Mouse (Mus musculus): Measurements from ENCODE around the gene Cldn34c1. TPM values are rescaled to one million over a fixed set of nuclear protein-coding genes. Genes with fewer than 3 reads are reported as not detected.
"Not testable (repeated sequence)": the region's sequence is repeated elsewhere in the genome, so short reads cannot be mapped to it uniquely, and the experiment has no call there.

The Cldn34c1 gene
- total RNA-seq (2021), result 1 to 10 TPM; 3.9 to 4.0 TPM

- intact Hi-C loops (cut with DNase I), result no loop called here
- DNase-seq, result peak; percentile 83 to 85
Observed at GRCm38 (mm10) chrX:123103291-123104260, at the start of gene Cldn34c1. TSS of gene Cldn34c1 (plus strand) at chrX:123103495.

GRCm38 (mm10) chrX:123087441-123087840, 15.9 kb upstream of the Cldn34c1 start:
- DNase-seq, result no peak
- intact Hi-C loops (cut with DNase I), result no loop called here

- peak in 1 of 2 experiments; percentile 3 for DNase-seq
- intact Hi-C loops (cut with DNase I), result not testable (repeated sequence)
Observed at GRCm38 (mm10) chrX:123102806-123103205, 489 bp upstream of the Cldn34c1 start.

- DNase-seq; intact Hi-C loops (cut with DNase I): not testable (repeated sequence)
Observed at GRCm38 (mm10) chrX:123104692-123105091, 1.4 kb downstream of the Cldn34c1 start.

GRCm38 (mm10) chrX:123222381-123222780, 119.1 kb downstream of the Cldn34c1 start, which contains the start of gene Srsx:
TSS of gene Srsx (minus strand) at chrX:123222481.
- intact Hi-C loops (cut with DNase I); DNase-seq: not testable (repeated sequence)

Other genes with a start within 250 kb of the Cldn34c1 start
- not detected for gene Gm17521, start 73.8 kb upstream of the Cldn34c1 start, total RNA-seq (2021)
- gene Srsx, start 119.0 kb downstream of the Cldn34c1 start, total RNA-seq (2021), result not detected
- not detected for gene Gm17577, start 143.4 kb downstream of the Cldn34c1 start, total RNA-seq (2021)